Mouse (Mus musculus): ENCODE data around the gene Irak2.

- TF ChIP-seq TCF12 (IDR thresholded peaks at IDR 0.05; ENCODE audit: low read depth, low read length) (no peak), EP300 (IDR thresholded peaks at IDR 0.05; ENCODE audit: low read length) (no peak), CTCF (conservative IDR thresholded peaks at IDR 0.05 in 1 of 2, IDR thresholded peaks at IDR 0.05 in 1 of 2; ENCODE audit: low read depth in 2 of 2, low read length in 2 of 2) (no peak), ELF1 (IDR thresholded peaks at IDR 0.05; ENCODE audit: low read depth, low read length) (no peak), USF2 (conservative IDR thresholded peaks at IDR 0.05; ENCODE audit: low read depth, low read length) (no peak), USF1 (IDR thresholded peaks at IDR 0.05; ENCODE audit: low read depth, low read length) (no peak), UBTF (IDR thresholded peaks at IDR 0.05; ENCODE audit: low read depth, low read length) (no peak), ETS1 (conservative IDR thresholded peaks at IDR 0.05; ENCODE audit: low read depth, low read length) (no peak), POLR2A (IDR thresholded peaks at IDR 0.05; ENCODE audit: low read depth, low read length) (no peak), ZNF384 (IDR thresholded peaks at IDR 0.05; ENCODE audit: low read depth, low read length) (no peak), POLR2AphosphoS2 (IDR thresholded peaks at IDR 0.05; ENCODE audit: low read depth, low read length) (no peak)
Measured at GRCm38 (mm10) chr6:113615489-113615888, 22.8 kb upstream of the Irak2 start.
